Mouse (Mus musculus): Measurements from ENCODE around the gene Pacrg. TPM values are rescaled to one million over a fixed set of nuclear protein-coding genes. Genes with fewer than 3 reads are reported as not detected.

The Pacrg gene
- polyA plus RNA-seq, 1 experiment from 2014 or later: 6.4 TPM

DNA sequence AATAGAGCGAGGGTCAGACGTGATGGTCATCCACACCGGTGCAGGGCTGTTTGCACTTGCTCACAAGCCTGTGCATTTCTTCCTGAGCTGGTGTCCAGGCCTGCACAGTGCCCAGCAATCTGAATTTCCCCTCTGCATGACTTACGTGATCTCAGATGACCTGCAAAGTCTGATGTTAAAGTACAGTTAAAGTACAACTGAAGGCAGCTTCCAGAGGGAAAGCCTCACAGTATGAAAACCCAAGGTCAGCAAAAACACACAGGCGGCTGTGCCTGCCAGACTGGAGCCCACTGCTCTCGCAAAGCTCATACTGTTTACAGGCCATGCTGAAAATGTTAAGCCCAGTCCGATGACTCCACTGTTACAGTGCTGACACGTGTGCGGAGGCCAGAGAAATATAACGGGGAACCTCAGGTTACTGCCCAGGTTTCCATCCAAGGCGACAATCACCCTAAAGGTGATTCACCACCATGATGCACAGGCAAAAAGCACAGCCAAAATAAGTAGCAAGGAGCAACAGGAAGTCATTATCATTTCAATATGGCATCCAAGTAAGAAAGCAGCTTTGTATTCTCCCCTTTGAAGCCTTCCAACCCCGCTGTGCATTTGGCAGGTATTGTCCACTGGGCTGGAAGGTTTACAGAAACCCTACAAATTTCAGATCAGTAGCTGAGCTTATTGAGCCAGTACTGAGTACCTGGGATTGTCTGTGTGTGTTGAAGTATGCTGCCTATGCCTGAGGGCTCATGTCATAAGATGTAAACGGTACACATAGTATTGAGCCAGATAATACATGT is 213.6 kb downstream of the Pacrg start:
- no peak overlapping the region for H3K4me3 ChIP-seq (ENCODE audit: low read depth, low read length)
- H3K9ac ChIP-seq (ENCODE audit: low read length): no peak overlapping the region
- no peaks in the 10 kb centered on the region for H3K9me3 ChIP-seq (ENCODE audit: control insufficient read depth, low read length)
- no peak overlapping the region for H3K4me2 ChIP-seq (ENCODE audit: low read depth)
- DNase-seq (ENCODE audit: low spot score): no peak
- no peaks in the 10 kb centered on the region for H3K27me3 ChIP-seq (ENCODE audit: control insufficient read depth, insufficient read depth, low read length)
- ATAC-seq (ENCODE audit: insufficient read depth, low FRiP score, low TSS enrichment): no peak
- H3K36me3 ChIP-seq (ENCODE audit: control insufficient read depth, insufficient read depth, low read length): no peaks in the 10 kb centered on the region
- WGBS: 75% methylated on average over 13 of the region's 13 CpGs
- peaks cover 4% of the 10 kb centered on the region; the same call in 1 of the 2 replicates for H3K4me1 ChIP-seq (ENCODE audit: control insufficient read depth, insufficient read depth, low read length)
- no peak overlapping the region for H3K27ac ChIP-seq (ENCODE audit: low read depth, low read length)

DNA sequence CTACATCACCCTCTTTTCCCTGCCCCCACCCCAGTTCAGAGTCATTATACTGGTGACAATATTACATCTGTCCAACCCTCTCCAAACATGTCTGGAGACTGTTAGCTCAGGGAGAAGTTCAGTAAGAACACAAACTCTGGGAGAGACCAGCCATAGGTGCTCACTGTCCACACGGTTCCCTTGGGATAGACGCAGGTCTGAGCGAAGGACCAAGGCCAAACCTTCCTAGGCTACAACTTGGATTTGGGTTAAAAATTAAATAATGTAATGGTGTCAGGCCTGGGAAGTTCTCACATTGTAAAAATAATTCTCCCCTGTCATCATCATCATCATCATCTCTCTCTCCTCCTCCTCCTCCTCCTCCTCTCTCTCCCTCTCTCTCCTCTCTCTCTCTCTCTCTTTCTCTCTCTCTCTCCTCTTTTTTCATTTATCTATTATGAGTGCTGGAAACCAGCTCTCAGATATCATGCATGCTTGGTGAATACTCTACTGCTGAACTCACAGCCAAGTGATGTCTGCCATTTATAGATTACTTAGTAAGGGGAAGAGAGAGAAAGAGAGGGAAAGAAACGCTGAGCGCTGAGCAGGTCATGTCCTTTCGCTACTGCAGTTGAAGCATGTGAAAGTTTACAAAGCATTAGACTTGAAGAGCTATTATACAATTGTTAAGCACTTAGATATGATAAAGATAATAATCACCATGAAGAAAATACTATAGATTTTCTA is 215.2 kb downstream of the Pacrg start:
- no peaks in the 10 kb centered on the region for H3K36me3 ChIP-seq (ENCODE audit: control insufficient read depth, insufficient read depth, low read length)
- H3K27me3 ChIP-seq (ENCODE audit: control insufficient read depth, insufficient read depth, low read length): no peaks in the 10 kb centered on the region
- H3K27ac ChIP-seq (ENCODE audit: low read depth, low read length): no peak overlapping the region
- H3K4me3 ChIP-seq (ENCODE audit: low read depth, low read length): no peak overlapping the region
- DNase-seq (ENCODE audit: low spot score) (no peak), ATAC-seq (ENCODE audit: insufficient read depth, low FRiP score, low TSS enrichment) (no peak)
- H3K4me2 ChIP-seq (ENCODE audit: low read depth): no peak overlapping the region
- H3K9ac ChIP-seq (ENCODE audit: low read length): no peak overlapping the region
- no peaks in the 10 kb centered on the region for H3K9me3 ChIP-seq (ENCODE audit: control insufficient read depth, low read length)
- 93% methylated on average over 6 of the region's 6 CpGs for WGBS
- no peaks in the 10 kb centered on the region for H3K4me1 ChIP-seq (ENCODE audit: control insufficient read depth, insufficient read depth, low read length)

DNA sequence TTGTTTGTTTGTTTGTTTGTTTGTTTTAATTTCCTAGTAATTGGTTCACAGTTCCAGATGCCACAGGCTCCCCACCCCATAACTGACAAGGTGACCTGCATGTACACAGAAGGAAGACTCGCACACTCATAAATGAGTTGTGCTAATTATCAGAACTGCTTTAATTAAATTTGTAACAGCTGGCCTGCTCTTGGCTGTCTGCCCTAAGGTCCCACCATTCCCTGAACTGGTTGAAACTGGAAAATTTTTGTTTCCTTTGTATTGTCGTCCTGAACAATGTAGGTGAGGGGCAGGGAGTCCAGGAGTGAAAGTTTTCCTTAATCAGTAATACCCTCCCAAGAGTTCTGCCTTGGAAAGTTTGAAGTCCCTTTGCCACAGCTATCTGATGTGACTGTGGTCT is 219.5 kb downstream of the Pacrg start:
- Histone ChIP-seq H3K4me3 (ENCODE audit: low read depth, low read length) (no peak overlapping the region), H3K4me2 (ENCODE audit: low read depth) (no peak overlapping the region), H3K4me1 (ENCODE audit: control insufficient read depth, insufficient read depth, low read length) (no peaks in the 10 kb centered on the region), H3K9ac (ENCODE audit: low read length) (no peak overlapping the region), H3K27me3 (ENCODE audit: control insufficient read depth, insufficient read depth, low read length) (no peaks in the 10 kb centered on the region), H3K27ac (ENCODE audit: low read depth, low read length) (no peak overlapping the region), H3K9me3 (ENCODE audit: control insufficient read depth, low read length) (no peaks in the 10 kb centered on the region), H3K36me3 (ENCODE audit: control insufficient read depth, insufficient read depth, low read length) (no peaks in the 10 kb centered on the region)
- WGBS: 76% methylated on average over 2 of the region's 2 CpGs
- DNase-seq (ENCODE audit: low spot score): no peak
- ATAC-seq (ENCODE audit: insufficient read depth, low FRiP score, low TSS enrichment): no peak

DNA sequence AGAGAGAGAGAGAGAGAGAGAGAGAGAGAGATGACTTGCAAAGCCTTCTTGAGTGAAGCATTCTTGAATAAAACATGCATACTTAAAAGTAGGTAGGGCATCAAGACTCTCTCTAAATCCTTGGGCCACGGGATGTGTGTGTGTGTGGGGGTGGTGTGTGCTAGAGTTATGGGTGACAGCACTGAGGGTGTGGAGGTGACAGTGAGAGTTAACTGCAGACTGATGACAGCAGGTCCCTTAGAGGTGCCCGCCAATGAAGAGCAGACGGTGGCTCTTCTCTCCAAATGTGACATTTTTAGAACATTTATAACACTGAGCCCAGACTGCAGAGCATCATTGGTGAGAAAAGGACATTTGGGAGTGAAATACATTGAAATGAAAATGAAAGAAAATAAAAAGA is 220.2 kb downstream of the Pacrg start:
- H3K36me3 ChIP-seq (ENCODE audit: control insufficient read depth, insufficient read depth, low read length): no peaks in the 10 kb centered on the region
- no peak overlapping the region for H3K27ac ChIP-seq (ENCODE audit: low read depth, low read length)
- no peak overlapping the region for H3K4me3 ChIP-seq (ENCODE audit: low read depth, low read length)
- H3K4me1 ChIP-seq (ENCODE audit: control insufficient read depth, insufficient read depth, low read length): no peaks in the 10 kb centered on the region
- no peak for DNase-seq (ENCODE audit: low spot score)
- H3K4me2 ChIP-seq (ENCODE audit: low read depth): no peak overlapping the region
- no peak overlapping the region for H3K9ac ChIP-seq (ENCODE audit: low read length)
- no peak for ATAC-seq (ENCODE audit: insufficient read depth, low FRiP score, low TSS enrichment)
- no peaks in the 10 kb centered on the region for H3K9me3 ChIP-seq (ENCODE audit: control insufficient read depth, low read length)
- WGBS: 72% methylated on average over 3 of the region's 3 CpGs
- H3K27me3 ChIP-seq (ENCODE audit: control insufficient read depth, insufficient read depth, low read length): no peaks in the 10 kb centered on the region

DNA sequence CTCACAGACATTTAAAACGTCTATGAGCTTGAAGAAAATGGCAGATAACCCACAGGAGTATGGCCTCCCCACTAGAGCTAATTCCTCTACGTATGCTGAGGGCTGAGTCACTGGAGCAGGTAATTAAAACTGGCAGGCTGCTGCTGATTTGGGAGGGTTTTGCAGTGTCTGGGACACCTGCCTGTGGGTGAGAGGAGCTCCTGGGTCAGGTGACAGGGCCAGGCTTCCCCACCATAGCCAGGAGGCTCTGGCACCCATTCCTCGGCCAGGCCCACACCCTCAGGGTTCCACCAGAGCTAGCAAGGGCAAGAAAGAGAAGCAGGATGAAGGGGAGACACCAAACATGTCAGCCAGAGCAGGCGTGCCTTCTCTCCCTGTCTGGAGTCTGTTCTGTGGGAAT is 222.5 kb downstream of the Pacrg start:
- no peaks in the 10 kb centered on the region for H3K4me1 ChIP-seq (ENCODE audit: control insufficient read depth, insufficient read depth, low read length)
- WGBS: 74% methylated on average over 4 of the region's 4 CpGs
- DNase-seq (ENCODE audit: low spot score): no peak
- H3K4me2 ChIP-seq (ENCODE audit: low read depth): no peak overlapping the region
- H3K4me3 ChIP-seq (ENCODE audit: low read depth, low read length): no peak overlapping the region
- H3K9me3 ChIP-seq (ENCODE audit: control insufficient read depth, low read length): no peaks in the 10 kb centered on the region
- no peak overlapping the region for H3K27ac ChIP-seq (ENCODE audit: low read depth, low read length)
- H3K27me3 ChIP-seq (ENCODE audit: control insufficient read depth, insufficient read depth, low read length): no peaks in the 10 kb centered on the region
- no peak for ATAC-seq (ENCODE audit: insufficient read depth, low FRiP score, low TSS enrichment)
- no peak overlapping the region for H3K9ac ChIP-seq (ENCODE audit: low read length)
- H3K36me3 ChIP-seq (ENCODE audit: control insufficient read depth, insufficient read depth, low read length): no peaks in the 10 kb centered on the region

DNA sequence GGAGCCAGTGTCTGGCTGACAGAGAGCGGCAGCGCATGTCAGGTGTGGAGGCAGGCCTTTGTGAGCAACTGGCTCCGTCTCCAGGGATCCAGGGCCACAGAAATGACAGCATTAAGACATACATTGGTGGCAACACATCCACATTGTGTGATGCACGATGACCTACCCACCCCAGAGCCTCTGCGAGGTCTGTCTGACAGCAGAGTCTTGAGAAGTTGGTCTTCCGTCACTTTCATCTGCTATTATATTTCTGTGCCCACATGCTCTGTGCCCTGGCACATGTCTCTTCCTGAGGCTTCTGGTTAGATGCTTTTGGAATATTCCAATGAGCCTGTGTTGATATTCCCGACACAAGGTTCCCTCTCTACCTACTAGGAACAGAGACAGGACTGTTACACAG is 224.5 kb downstream of the Pacrg start:
- WGBS: 95% methylated on average over 7 of the region's 7 CpGs
- no peak for ATAC-seq (ENCODE audit: insufficient read depth, low FRiP score, low TSS enrichment)
- Histone ChIP-seq H3K27ac (ENCODE audit: low read depth, low read length) (no peak overlapping the region), H3K4me1 (ENCODE audit: control insufficient read depth, insufficient read depth, low read length) (0 out of 2 replicates have a peak, but pooled peaks cover 4% of the 10 kb centered on the region), H3K9me3 (ENCODE audit: control insufficient read depth, low read length) (no peaks in the 10 kb centered on the region), H3K9ac (ENCODE audit: low read length) (no peak overlapping the region), H3K4me3 (ENCODE audit: low read depth, low read length) (no peak overlapping the region), H3K36me3 (ENCODE audit: control insufficient read depth, insufficient read depth, low read length) (no peaks in the 10 kb centered on the region), H3K4me2 (ENCODE audit: low read depth) (no peak overlapping the region), H3K27me3 (ENCODE audit: control insufficient read depth, insufficient read depth, low read length) (no peaks in the 10 kb centered on the region)
- DNase-seq (ENCODE audit: low spot score): no peak

DNA sequence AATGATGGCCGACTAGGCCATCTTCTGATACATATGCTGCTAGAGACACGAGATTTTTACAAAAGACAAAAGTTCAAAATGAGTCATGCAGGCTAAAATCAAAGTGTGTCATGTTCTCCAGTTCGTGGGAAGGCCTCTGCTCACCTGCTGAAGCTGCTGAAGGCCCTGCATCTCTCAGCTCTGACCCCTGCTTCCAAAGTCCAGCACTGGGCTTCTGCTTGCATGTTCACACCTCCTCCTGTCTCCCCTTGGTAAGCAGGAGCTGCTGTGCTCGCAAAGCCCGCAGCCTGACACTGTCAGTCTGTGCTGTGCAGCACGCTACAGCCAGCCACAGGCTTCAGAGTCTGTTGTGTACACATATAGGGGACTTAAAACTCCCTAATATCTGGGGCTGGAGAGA is 225.4 kb downstream of the Pacrg start:
- DNase-seq (ENCODE audit: low spot score): no peak
- Histone ChIP-seq H3K4me3 (ENCODE audit: low read depth, low read length) (no peak overlapping the region), H3K27me3 (ENCODE audit: control insufficient read depth, insufficient read depth, low read length) (no peaks in the 10 kb centered on the region), H3K9me3 (ENCODE audit: control insufficient read depth, low read length) (no peaks in the 10 kb centered on the region), H3K4me1 (ENCODE audit: control insufficient read depth, insufficient read depth, low read length) (0 out of 2 replicates have a peak, but pooled peaks cover 4% of the 10 kb centered on the region), H3K4me2 (ENCODE audit: low read depth) (no peak overlapping the region), H3K9ac (ENCODE audit: low read length) (no peak overlapping the region), H3K36me3 (ENCODE audit: control insufficient read depth, insufficient read depth, low read length) (no peaks in the 10 kb centered on the region), H3K27ac (ENCODE audit: low read depth, low read length) (no peak overlapping the region)
- ATAC-seq (ENCODE audit: insufficient read depth, low FRiP score, low TSS enrichment): no peak
- WGBS: 76% methylated on average over 6 of the region's 6 CpGs

DNA sequence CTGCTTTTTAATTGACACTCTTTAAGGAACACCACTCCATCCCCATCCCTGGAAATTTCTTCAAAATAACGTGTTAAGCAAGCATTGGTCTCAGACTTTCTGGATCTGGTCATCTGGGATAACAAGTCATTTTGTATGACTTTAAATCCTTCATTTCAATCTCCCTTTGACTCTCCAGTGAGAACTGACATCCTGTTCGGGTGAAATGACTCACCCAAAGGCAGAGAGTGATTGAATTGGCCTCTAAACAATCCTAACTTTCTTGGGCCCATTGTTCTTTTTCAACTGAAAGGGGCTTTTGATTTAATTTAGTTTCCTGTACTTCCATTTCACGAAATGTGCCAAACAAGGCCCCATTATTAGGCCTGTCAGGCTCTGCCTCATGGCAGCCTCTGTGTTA is 228.5 kb downstream of the Pacrg start:
- DNase-seq (ENCODE audit: low spot score): no peak
- H3K4me2 ChIP-seq (ENCODE audit: low read depth): no peak overlapping the region
- H3K36me3 ChIP-seq (ENCODE audit: control insufficient read depth, insufficient read depth, low read length): no peaks in the 10 kb centered on the region
- no peak overlapping the region for H3K4me3 ChIP-seq (ENCODE audit: low read depth, low read length)
- H3K27me3 ChIP-seq (ENCODE audit: control insufficient read depth, insufficient read depth, low read length): no peaks in the 10 kb centered on the region
- H3K4me1 ChIP-seq (ENCODE audit: control insufficient read depth, insufficient read depth, low read length): 0 out of 2 replicates have a peak, but pooled peaks cover 4% of the 10 kb centered on the region
- no peak overlapping the region for H3K9ac ChIP-seq (ENCODE audit: low read length)
- no peak overlapping the region for H3K27ac ChIP-seq (ENCODE audit: low read depth, low read length)
- no peak for ATAC-seq (ENCODE audit: insufficient read depth, low FRiP score, low TSS enrichment)
- WGBS: 37% methylated on average over 3 of the region's 3 CpGs
- H3K9me3 ChIP-seq (ENCODE audit: control insufficient read depth, low read length): no peaks in the 10 kb centered on the region

DNA sequence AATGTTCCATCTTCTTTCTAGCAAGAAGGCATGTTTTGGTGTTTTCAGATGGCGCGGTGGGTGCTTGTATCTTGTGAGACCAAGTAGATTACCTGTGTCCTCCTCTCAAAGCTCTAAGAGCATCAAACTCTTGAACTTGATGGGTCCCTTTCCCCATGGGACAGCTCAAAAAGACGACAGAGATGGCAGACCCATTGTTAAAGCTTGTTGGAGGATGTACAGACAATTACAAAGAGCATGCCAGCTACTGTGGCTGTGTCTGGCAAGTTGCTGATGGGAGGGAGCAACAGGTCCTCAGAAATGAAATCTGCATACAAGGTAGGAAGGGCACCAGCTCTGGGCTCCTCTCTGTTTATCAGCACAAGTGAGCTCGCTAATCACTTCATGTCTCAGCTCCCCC is 232.0 kb downstream of the Pacrg start:
- Histone ChIP-seq H3K27ac (ENCODE audit: low read depth, low read length) (no peak overlapping the region), H3K27me3 (ENCODE audit: control insufficient read depth, insufficient read depth, low read length) (no peaks in the 10 kb centered on the region), H3K4me3 (ENCODE audit: low read depth, low read length) (no peak overlapping the region), H3K4me2 (ENCODE audit: low read depth) (no peak overlapping the region), H3K9me3 (ENCODE audit: control insufficient read depth, low read length) (no peaks in the 10 kb centered on the region), H3K4me1 (ENCODE audit: control insufficient read depth, insufficient read depth, low read length) (0 out of 2 replicates have a peak, but pooled peaks cover 4% of the 10 kb centered on the region), H3K9ac (ENCODE audit: low read length) (no peak overlapping the region), H3K36me3 (ENCODE audit: control insufficient read depth, insufficient read depth, low read length) (no peaks in the 10 kb centered on the region)
- DNase-seq (ENCODE audit: low spot score): no peak
- WGBS: 86% methylated on average over 4 of the region's 4 CpGs
- no peak for ATAC-seq (ENCODE audit: insufficient read depth, low FRiP score, low TSS enrichment)

Data from neural tube, embryonic 11.5 days (tissue).